Mouse (Mus musculus) thymus, adult 2 months (tissue): ENCODE measurements at regions not wholly inside any gene's neighbourhood (a gene's known extent, or its start where the extent isn't known, plus 50 kb on each side); places are given as distances from the start of the nearest gene placed in this dataset.

Source experiments
- CTCF ChIP-seq: fragments of 200-500 bp; IDR thresholded peaks from 2 replicates; pipeline ENCODE4 v1.5.1; 2012; ENCODE audit warnings: mild to moderate bottlenecking, control low read depth, low read length, moderate library complexity, borderline replicate concordance; ENCODE audit not compliant: control insufficient read depth, poor library complexity, insufficient read depth; ENCODE audit errors: extremely low read depth
- POLR2A ChIP-seq: fragments of 200-500 bp; IDR thresholded peaks from 2 replicates; pipeline ENCODE4 v1.6.1; 2012; ENCODE audit warnings: mild to moderate bottlenecking, low read length, control low read depth, moderate library complexity; ENCODE audit not compliant: control insufficient read depth, poor library complexity, insufficient read depth; ENCODE audit errors: extremely low read depth

GRCm38 (mm10) chr10:17395495-17396224, 327.4 kb upstream of the Cited2 start:
- TF ChIP-seq POLR2A (no peak), CTCF (no peak)
